ENCODE assay signal across 34 mouse cellular contexts in genomic region chr4:53000154-53000553, GRCm38 (mm10). TPM values are rescaled to one million over a fixed set of nuclear protein-coding genes. Genes with fewer than 3 reads are reported as not detected.
"Had no signal": no experiment of that assay in that cellular context is flagged by ENCODE, and none has a peak within 500 bp of the region (broad histone marks: within the 10 kb centered on the region; RNA-seq: fewer than 3 reads in every experiment).

No protein-coding gene starts in this region.

- H3K27me3 ChIP-seq: liver, embryonic 13.5 days; midbrain, embryonic 13.5 days; neural tube, embryonic 13.5 days had no signal

- ATAC-seq: midbrain, embryonic 13.5 days; midbrain, embryonic 16.5 days had no signal

- H3K9me3 ChIP-seq: liver, embryonic 13.5 days; midbrain, embryonic 10.5 days; midbrain, embryonic 13.5 days; neural tube, embryonic 13.5 days had no signal

- H3K4me3 ChIP-seq: layer of hippocampus, adult 2 months; liver, embryonic 13.5 days; megakaryocyte, embryonic 14.5 days; midbrain, embryonic 10.5 days; midbrain, embryonic 13.5 days; myocyte; neural tube, embryonic 13.5 days had no signal

- H3K4me1 ChIP-seq: liver, embryonic 13.5 days; megakaryocyte, embryonic 14.5 days; midbrain, embryonic 10.5 days; midbrain, embryonic 13.5 days; neural tube, embryonic 13.5 days had no signal

- H3K36me3 ChIP-seq: liver, embryonic 13.5 days; midbrain, embryonic 10.5 days; midbrain, embryonic 13.5 days; neural tube, embryonic 13.5 days had no signal

- DNase-seq: kidney, adult 2 months; kidney, postnatal 25 days; layer of hippocampus, adult 9-11 months; liver, embryonic 13.5 days; lung, adult 2 months; lung, postnatal 14 days; lung, postnatal 4 days; retina, postnatal 1 day; thymus, adult 2 months; thymus, postnatal 25 days had no signal

- H3K4me2 ChIP-seq: liver, embryonic 13.5 days; midbrain, embryonic 13.5 days; neural tube, embryonic 13.5 days had no signal

- H3K27ac ChIP-seq: kidney, postnatal 0 days; layer of hippocampus, adult 2 months; liver, embryonic 13.5 days; midbrain, embryonic 10.5 days; midbrain, embryonic 13.5 days; neural tube, embryonic 13.5 days; stomach, postnatal 0 days had no signal

- H3K9ac ChIP-seq: liver, embryonic 13.5 days; midbrain, embryonic 13.5 days; neural tube, embryonic 13.5 days had no signal

RNA-seq across cellular contexts. Expression of gene Nipsnap3a, which starts 11.1 kb away (rescaled TPM):
- total RNA-seq: layer of hippocampus, adult 2 months; layer of hippocampus, postnatal 25 days; left cerebral cortex, adult 18-20 months; left cerebral cortex, postnatal 36 days; liver, adult 2 months; monocyte, adult 5-6 weeks; neutrophil, adult 5-6 weeks had no signal
- polyA plus RNA-seq: kidney, adult 2 months; kidney, embryonic 14.5 days; large intestine, adult 2 months; limb, embryonic 11.5 days; limb, embryonic 14.5 days; liver, adult 2 months; liver, embryonic 13.5 days; liver, embryonic 16.5 days; lung, adult 2 months; lung, embryonic 16.5 days; midbrain, embryonic 10.5 days; midbrain, embryonic 13.5 days; midbrain, embryonic 16.5 days; myocyte; neural tube, embryonic 13.5 days; small intestine, adult 2 months; spleen, adult 2 months; stomach, embryonic 14.5 days; stomach, postnatal 0 days; thymus, adult 2 months had no signal

RNA-seq across cellular contexts. Expression of gene Olfr270, which starts 35.8 kb away (rescaled TPM):
- total RNA-seq: layer of hippocampus, adult 2 months; layer of hippocampus, postnatal 25 days; left cerebral cortex, adult 18-20 months; left cerebral cortex, postnatal 36 days; liver, adult 2 months; monocyte, adult 5-6 weeks; neutrophil, adult 5-6 weeks had no signal
- polyA plus RNA-seq: kidney, adult 2 months; kidney, embryonic 14.5 days; kidney, postnatal 0 days; large intestine, adult 2 months; limb, embryonic 11.5 days; limb, embryonic 14.5 days; liver, adult 2 months; liver, embryonic 13.5 days; liver, embryonic 16.5 days; lung, adult 2 months; lung, embryonic 16.5 days; midbrain, embryonic 10.5 days; midbrain, embryonic 13.5 days; midbrain, embryonic 16.5 days; myocyte; neural tube, embryonic 13.5 days; small intestine, adult 2 months; spleen, adult 2 months; stomach, embryonic 14.5 days; stomach, postnatal 0 days; thymus, adult 2 months had no signal
